Mouse (Mus musculus) hindbrain, postnatal 0 days (tissue): ENCODE measurements around the gene Il17d. TPM values are rescaled to one million over a fixed set of nuclear protein-coding genes. Genes with fewer than 3 reads are reported as not detected.
A peak's percentile ranks its signal among the peaks of the same experiment; 100 is the strongest.

Experiments
- ATAC-seq: fragments of 200-750 bp; cut with Nextera tagmentation; 2 replicates; pipeline ENCODE4 v1.8.0; 2017; ENCODE audit warnings: mild to moderate bottlenecking, moderate TSS enrichment, moderate library complexity
- DNase-seq: peaks from one replicate; pipeline ENCODE4 v3.0.0-alpha.2; 2015; ENCODE audit warnings: low spot score
- H3K27ac ChIP-seq: fragments of 300-500 bp; sonication (generic); 2 replicates; pipeline ENCODE4 v1.5.1; 2014; ENCODE audit warnings: mild to moderate bottlenecking
- H3K27me3 ChIP-seq: fragments of 300-500 bp; sonication (generic); 2 replicates; pipeline ENCODE4 v1.6.1; 2014; ENCODE audit warnings: low read length, mixed read lengths; ENCODE audit not compliant: insufficient read depth
- H3K36me3 ChIP-seq: fragments of 300-500 bp; sonication (generic); 2 replicates; pipeline ENCODE4 v1.6.1; 2014; ENCODE audit warnings: low read length, mixed read lengths; ENCODE audit not compliant: insufficient read depth
- H3K4me1 ChIP-seq: fragments of 300-500 bp; sonication (generic); 2 replicates; pipeline ENCODE4 v1.6.1; 2014; ENCODE audit warnings: antibody characterized with exemption, low read length, mixed read lengths; ENCODE audit not compliant: insufficient read depth
- H3K4me2 ChIP-seq: fragments of 300-500 bp; sonication (generic); 2 replicates; pipeline ENCODE4 v1.6.1; 2014; ENCODE audit warnings: low read depth, mild to moderate bottlenecking, low read length, moderate library complexity, mixed read lengths
- H3K4me3 ChIP-seq: fragments of 300-500 bp; sonication (generic); 2 replicates; pipeline ENCODE4 v1.5.1; 2014; ENCODE audit warnings: low read length
- H3K9ac ChIP-seq: fragments of 300-500 bp; sonication (generic); replicated peaks from 2 replicates; pipeline ENCODE4 v1.6.1; 2014; ENCODE audit warnings: mild to moderate bottlenecking, low read length, moderate library complexity, mixed read lengths
- H3K9me3 ChIP-seq: fragments of 300-500 bp; sonication (generic); 2 replicates; pipeline ENCODE4 v1.6.1; 2016; ENCODE audit warnings: low read length, mixed read lengths
- CTCF ChIP-seq: IDR thresholded peaks from 2 replicates; pipeline ENCODE4 v1.5.1; 2016; ENCODE audit warnings: antibody characterized with exemption, control low read depth, low read depth
- WGBS: fragments of 180-500 bp; shearing (Covaris S2); extraction: QIAGEN DNeasy Blood & Tissue Kit; methylation state at CpG from one replicate; pipeline ENCODE4 v1.1.7; 2014; 5-methylcytosine and 5-hydroxymethylcytosine counted together
- polyA plus RNA-seq: library from polyadenylated mRNA; unstranded; fragments of >200 nt; fragmentation: Nextera tagmentation; extraction: Ambion mirVana; gene quantifications from 2 replicates; pipeline ENCODE4 v1.2.1, GENCODE M21; 2015
- total RNA-seq: library from RNA; depleted of rRNA; stranded (reverse); fragments of >200 nt; gene quantifications from 2 replicates; pipeline ENCODE4 v1.2.3, GENCODE M21; 2014; rRNA removed

Il17d gene
- total RNA-seq (35.5 and 35.8 TPM in 2 replicates), polyA plus RNA-seq (5.9 and 6.1 TPM in 2 replicates)

- H3K4me1 ChIP-seq = no peaks in the 10 kb centered on the region
- under 1% methylated on average over 35 of the region's 104 CpGs for WGBS
These were observed at the start of gene Il17d for GRCm38 (mm10) chr14:57524671-57525387. Gene Il17d, plus strand, starts transcription at chr14:57524777.

GRCm38 (mm10) chr14:57475057-57475456 is 49.5 kb upstream of the Il17d start:
- Histone ChIP-seq H3K4me2 (no peak overlapping the region), H3K9ac (no peak overlapping the region), H3K36me3 (peaks cover 6% of the 10 kb centered on the region; the same call in 1 of the 2 replicates), H3K4me1 (no peaks in the 10 kb centered on the region), H3K9me3 (no peaks in the 10 kb centered on the region), H3K4me3 (no peak overlapping the region), H3K27me3 (no peaks in the 10 kb centered on the region), H3K27ac (no peak overlapping the region)
- DNase-seq (no peak), ATAC-seq (no peak)
- no peak for TF ChIP-seq CTCF
- 88% methylated on average over 2 of the region's 2 CpGs for WGBS

More at GRCm38 (mm10) chr14:57524671-57525387, at the start of gene Il17d:
- Histone ChIP-seq H3K9me3 (no peaks in the 10 kb centered on the region), H3K4me2 (peak within 1 kb of the TSS; percentile 73), H3K36me3 (no peaks in the 10 kb centered on the region), H3K4me3 (peak within 1 kb of the TSS; percentile 63), H3K27ac (peak within 1 kb of the TSS; percentile 78), H3K9ac (peak within 1 kb of the TSS; percentile 73), H3K27me3 (no peaks in the 10 kb centered on the region)
- TF ChIP-seq CTCF = no peak
- DNase-seq (peak; percentile 69), ATAC-seq (peak; percentile 51)

GRCm38 (mm10) chr14:57482262-57482661 is 42.3 kb upstream of the Il17d start:
- no peak for TF ChIP-seq CTCF
- no peaks in the 10 kb centered on the region for H3K4me1 ChIP-seq
- ATAC-seq (no peak), DNase-seq (no peak)
- no peak overlapping the region for H3K4me3 ChIP-seq
- no peak overlapping the region for H3K4me2 ChIP-seq
- H3K27ac ChIP-seq = no peak overlapping the region
- no peaks in the 10 kb centered on the region for H3K27me3 ChIP-seq
- H3K9me3 ChIP-seq = no peaks in the 10 kb centered on the region
- no peak overlapping the region for H3K9ac ChIP-seq
- 91% methylated on average over 2 of the region's 2 CpGs for WGBS
- H3K36me3 ChIP-seq = no peaks in the 10 kb centered on the region

- no peak for TF ChIP-seq CTCF
- ATAC-seq (no peak), DNase-seq (no peak)
- Histone ChIP-seq H3K36me3 (no peaks in the 10 kb centered on the region), H3K9ac (no peak overlapping the region), H3K4me3 (no peak overlapping the region), H3K27ac (no peak overlapping the region), H3K4me2 (no peak overlapping the region), H3K4me1 (no peaks in the 10 kb centered on the region), H3K9me3 (no peaks in the 10 kb centered on the region), H3K27me3 (no peaks in the 10 kb centered on the region)
- 95% methylated on average over 6 of the region's 6 CpGs for WGBS
These were observed 40.4 kb upstream of the Il17d start for GRCm38 (mm10) chr14:57484183-57484582.

GRCm38 (mm10) chr14:57489696-57490095 is 34.9 kb upstream of the Il17d start:
- H3K36me3 ChIP-seq = no peaks in the 10 kb centered on the region
- H3K4me3 ChIP-seq = no peak overlapping the region
- no peak for TF ChIP-seq CTCF
- no peak overlapping the region for H3K27ac ChIP-seq
- ATAC-seq = no peak
- H3K9ac ChIP-seq = no peak overlapping the region
- no peaks in the 10 kb centered on the region for H3K27me3 ChIP-seq
- no peaks in the 10 kb centered on the region for H3K9me3 ChIP-seq
- no peaks in the 10 kb centered on the region for H3K4me1 ChIP-seq
- no peak overlapping the region for H3K4me2 ChIP-seq
- WGBS = 84% methylated on average over 3 of the region's 3 CpGs
- DNase-seq = no peak

GRCm38 (mm10) chr14:57493840-57494239 is 30.7 kb upstream of the Il17d start:
- no peak for ATAC-seq
- no peak for DNase-seq
- Histone ChIP-seq H3K4me3 (no peak overlapping the region), H3K4me1 (no peaks in the 10 kb centered on the region), H3K4me2 (no peak overlapping the region), H3K9me3 (no peaks in the 10 kb centered on the region), H3K27me3 (no peaks in the 10 kb centered on the region), H3K9ac (no peak overlapping the region), H3K36me3 (no peaks in the 10 kb centered on the region), H3K27ac (no peak overlapping the region)
- WGBS = 63% methylated on average over 2 of the region's 2 CpGs
- TF ChIP-seq CTCF = no peak

GRCm38 (mm10) chr14:57503729-57504128 is 20.8 kb upstream of the Il17d start:
- no peak for TF ChIP-seq CTCF
- no peaks in the 10 kb centered on the region for H3K9me3 ChIP-seq
- H3K36me3 ChIP-seq = no peaks in the 10 kb centered on the region
- DNase-seq = no peak
- no peak overlapping the region for H3K4me3 ChIP-seq
- H3K4me2 ChIP-seq = no peak overlapping the region
- no peak for ATAC-seq
- H3K27ac ChIP-seq = no peak overlapping the region
- no peaks in the 10 kb centered on the region for H3K27me3 ChIP-seq
- H3K9ac ChIP-seq = no peak overlapping the region
- 81% methylated on average over 6 of the region's 6 CpGs for WGBS
- no peaks in the 10 kb centered on the region for H3K4me1 ChIP-seq
